Mouse (Mus musculus): ENCODE data around the gene Fuca2.
"Not testable (repeated sequence)": the region's sequence is repeated elsewhere in the genome, so short reads cannot be mapped to it uniquely, and the experiment has no call there.

DNA sequence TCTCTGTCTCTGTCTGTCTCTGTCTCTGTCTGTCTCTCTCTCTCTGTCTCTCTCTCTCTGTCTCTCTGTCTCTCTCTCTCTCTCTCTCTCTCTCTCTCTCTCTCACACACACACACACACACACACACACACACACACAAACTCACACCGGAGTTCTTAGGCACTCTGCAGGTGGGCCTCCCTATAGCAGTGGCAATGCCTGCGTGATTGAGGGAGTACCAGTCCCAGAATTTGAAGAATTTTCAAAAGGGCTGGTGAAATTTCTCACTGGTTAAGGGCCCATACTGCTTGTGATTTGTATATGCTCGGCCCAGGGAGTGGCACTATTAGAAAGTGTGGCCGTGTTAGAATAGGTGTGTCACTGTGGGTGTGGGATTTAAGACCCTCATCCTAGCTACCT is 2.2 kb downstream of the Fuca2 start:
- not testable (repeated sequence) for TF ChIP-seq CTCF, POLR2A (IDR thresholded peaks at IDR 0.05; ENCODE audit: extremely low read depth, insufficient read depth, low read length)
